Mouse (Mus musculus) adrenal gland, adult 8-10 months (tissue): ENCODE measurements at regions not wholly inside any gene's neighbourhood (a gene's known extent, or its start where the extent isn't known, plus 50 kb on each side); places are given as distances from the start of the nearest gene placed in this dataset.

ENCODE experiments used
- DNase-seq: peaks from one replicate; pipeline ENCODE4 v3.0.0; 2022

- peak; percentile 83 for DNase-seq
Measured at GRCm38 (mm10) chr2:71644038-71644470, 97.5 kb upstream of the Dlx2 start.

GRCm38 (mm10) chr2:71647914-71648497, 97.4 kb upstream of the Itga6 start:
- no peak for DNase-seq

GRCm38 (mm10) chr2:71651662-71652061, 93.8 kb upstream of the Itga6 start:
- no peak for DNase-seq

GRCm38 (mm10) chr2:71652261-71652801, 93.1 kb upstream of the Itga6 start:
- no peak for DNase-seq

- DNase-seq, result no peak
Measured at GRCm38 (mm10) chr2:71654817-71655503, 90.5 kb upstream of the Itga6 start.

- no peak for DNase-seq
Measured at GRCm38 (mm10) chr2:71655504-71656390, 89.7 kb upstream of the Itga6 start.

- DNase-seq, result no peak
Measured at GRCm38 (mm10) chr2:71656611-71657244, 88.7 kb upstream of the Itga6 start.

GRCm38 (mm10) chr2:71661438-71661837, 84.0 kb upstream of the Itga6 start:
- no peak for DNase-seq

GRCm38 (mm10) chr2:71661986-71662385, 83.4 kb upstream of the Itga6 start:
- no peak for DNase-seq

- DNase-seq, result no peak
Measured at GRCm38 (mm10) chr2:71663453-71663852, 82.0 kb upstream of the Itga6 start.

- DNase-seq, result no peak
Measured at GRCm38 (mm10) chr2:71666927-71667326, 78.5 kb upstream of the Itga6 start.

GRCm38 (mm10) chr2:71667746-71668145, 77.7 kb upstream of the Itga6 start:
- no peak for DNase-seq

GRCm38 (mm10) chr2:71670228-71670790, 75.1 kb upstream of the Itga6 start:
- DNase-seq, result no peak

- peak; percentile 53 for DNase-seq
Measured at GRCm38 (mm10) chr2:71670882-71671281, 74.5 kb upstream of the Itga6 start.

- DNase-seq, result peak; percentile 69
Measured at GRCm38 (mm10) chr2:71673087-71673920, 72.1 kb upstream of the Itga6 start.

GRCm38 (mm10) chr2:71680746-71681145, 64.7 kb upstream of the Itga6 start:
- DNase-seq, result no peak

- no peak for DNase-seq
Measured at GRCm38 (mm10) chr2:71681148-71681547, 64.3 kb upstream of the Itga6 start.

GRCm38 (mm10) chr2:71683375-71683774, 62.0 kb upstream of the Itga6 start:
- no peak for DNase-seq

- no peak for DNase-seq
Measured at GRCm38 (mm10) chr2:71685239-71685638, 60.2 kb upstream of the Itga6 start.

GRCm38 (mm10) chr2:71689041-71689440, 56.4 kb upstream of the Itga6 start:
- DNase-seq, result no peak
